Mouse (Mus musculus): ENCODE results near the gene Hsd17b7. TPM values are rescaled to one million over a fixed set of nuclear protein-coding genes. Genes with fewer than 3 reads are reported as not detected.

Gene Hsd17b7
- polyA plus RNA-seq, 1 experiment from 2014 or later: 21.5 TPM

- no peak for ATAC-seq (ENCODE audit: insufficient number of reproducible peaks, low FRiP score, low TSS enrichment, low read depth)
- Histone ChIP-seq H3K9ac (no peak overlapping the region), H3K4me2 (replicated peaks) (no peak overlapping the region), H3K4me3 (replicated peaks) (no peak overlapping the region), H3K27me3 (peaks cover 15% of the 10 kb centered on the region), H3K27ac (replicated peaks) (no peak overlapping the region), H3K4me1 (peaks cover 8% of the 10 kb centered on the region; the same call in 1 of the 2 replicates), H3K36me3 (no peaks in the 10 kb centered on the region), H3K9me3 (replicated peaks) (no peaks in the 10 kb centered on the region)
- 65% methylated on average over 9 of the region's 9 CpGs for WGBS
Measured at GRCm38 (mm10) chr1:169917115-169917796, 51.8 kb downstream of the Hsd17b7 start.

GRCm38 (mm10) chr1:169916659-169917058, 52.4 kb downstream of the Hsd17b7 start:
- Histone ChIP-seq H3K9me3 (replicated peaks) (no peaks in the 10 kb centered on the region), H3K4me3 (replicated peaks) (no peak overlapping the region), H3K36me3 (no peaks in the 10 kb centered on the region), H3K27ac (replicated peaks) (no peak overlapping the region), H3K4me1 (peaks cover 8% of the 10 kb centered on the region; the same call in 1 of the 2 replicates), H3K27me3 (peaks cover 15% of the 10 kb centered on the region), H3K9ac (no peak overlapping the region), H3K4me2 (replicated peaks) (no peak overlapping the region)
- peak; percentile 68; the same call in 1 of the 2 replicates for ATAC-seq (ENCODE audit: insufficient number of reproducible peaks, low FRiP score, low TSS enrichment, low read depth)
- 32% methylated on average over 7 of the region's 7 CpGs for WGBS

GRCm38 (mm10) chr1:169911526-169911925, 57.5 kb downstream of the Hsd17b7 start:
- 37% methylated on average over 6 of the region's 6 CpGs for WGBS
- H3K27me3 ChIP-seq: no peaks in the 10 kb centered on the region
- no peak overlapping the region for H3K4me2 ChIP-seq (replicated peaks)
- H3K4me3 ChIP-seq (replicated peaks): no peak overlapping the region
- no peak overlapping the region for H3K27ac ChIP-seq (replicated peaks)
- peaks cover 4% of the 10 kb centered on the region; the same call in 1 of the 2 replicates for H3K4me1 ChIP-seq
- H3K9ac ChIP-seq: no peak overlapping the region
- H3K9me3 ChIP-seq (replicated peaks): no peaks in the 10 kb centered on the region
- ATAC-seq (ENCODE audit: insufficient number of reproducible peaks, low FRiP score, low TSS enrichment, low read depth): no peak
- no peaks in the 10 kb centered on the region for H3K36me3 ChIP-seq

GRCm38 (mm10) chr1:169910751-169911150, 58.3 kb downstream of the Hsd17b7 start:
- Histone ChIP-seq H3K9ac (no peak overlapping the region), H3K9me3 (replicated peaks) (no peaks in the 10 kb centered on the region), H3K4me3 (replicated peaks) (no peak overlapping the region), H3K27ac (replicated peaks) (no peak overlapping the region), H3K36me3 (no peaks in the 10 kb centered on the region), H3K27me3 (no peaks in the 10 kb centered on the region), H3K4me2 (replicated peaks) (no peak overlapping the region), H3K4me1 (peaks cover 4% of the 10 kb centered on the region; the same call in 1 of the 2 replicates)
- ATAC-seq (ENCODE audit: insufficient number of reproducible peaks, low FRiP score, low TSS enrichment, low read depth): no peak
- WGBS: 70% methylated on average over 7 of the region's 7 CpGs

- Histone ChIP-seq H3K4me1 (peaks cover 4% of the 10 kb centered on the region; the same call in 1 of the 2 replicates), H3K9me3 (replicated peaks) (no peaks in the 10 kb centered on the region), H3K27me3 (no peaks in the 10 kb centered on the region), H3K27ac (replicated peaks) (no peak overlapping the region), H3K9ac (no peak overlapping the region), H3K4me3 (replicated peaks) (no peak overlapping the region), H3K36me3 (no peaks in the 10 kb centered on the region), H3K4me2 (replicated peaks) (no peak overlapping the region)
- 91% methylated on average over 6 of the region's 6 CpGs for WGBS
- no peak for ATAC-seq (ENCODE audit: insufficient number of reproducible peaks, low FRiP score, low TSS enrichment, low read depth)
Measured at GRCm38 (mm10) chr1:169909659-169910058, 59.4 kb downstream of the Hsd17b7 start.

GRCm38 (mm10) chr1:169909163-169909562, 59.9 kb downstream of the Hsd17b7 start:
- Histone ChIP-seq H3K36me3 (no peaks in the 10 kb centered on the region), H3K4me3 (replicated peaks) (no peak overlapping the region), H3K27ac (replicated peaks) (no peak overlapping the region), H3K4me1 (peaks cover 4% of the 10 kb centered on the region; the same call in 1 of the 2 replicates), H3K9ac (no peak overlapping the region), H3K9me3 (replicated peaks) (no peaks in the 10 kb centered on the region), H3K27me3 (no peaks in the 10 kb centered on the region), H3K4me2 (replicated peaks) (no peak overlapping the region)
- ATAC-seq (ENCODE audit: insufficient number of reproducible peaks, low FRiP score, low TSS enrichment, low read depth): no peak
- WGBS: 81% methylated on average over 5 of the region's 5 CpGs

GRCm38 (mm10) chr1:169900771-169901336, 68.2 kb downstream of the Hsd17b7 start:
- 71% methylated on average over 3 of the region's 3 CpGs for WGBS

More at GRCm38 (mm10) chr1:169900771-169901336, 68.2 kb downstream of the Hsd17b7 start:
- Histone ChIP-seq H3K9me3 (replicated peaks) (no peaks in the 10 kb centered on the region), H3K36me3 (no peaks in the 10 kb centered on the region), H3K27ac (replicated peaks) (no peak overlapping the region), H3K4me3 (replicated peaks) (no peak overlapping the region), H3K4me2 (replicated peaks) (no peak overlapping the region), H3K4me1 (no peaks in the 10 kb centered on the region), H3K27me3 (no peaks in the 10 kb centered on the region), H3K9ac (no peak overlapping the region)
- ATAC-seq (ENCODE audit: insufficient number of reproducible peaks, low FRiP score, low TSS enrichment, low read depth): no peak

Other genes with a start within 250 kb of the Hsd17b7 start
- 3.3 and 3.6 TPM in 2 replicates for gene Rgs4, start 221.6 kb downstream of the Hsd17b7 start, polyA plus RNA-seq (2015; fragmentation: Nextera tagmentation; extraction: Ambion mirVana)
- gene Ccdc190, start 40.6 kb downstream of the Hsd17b7 start, polyA plus RNA-seq (2015; fragmentation: Nextera tagmentation; extraction: Ambion mirVana): 0.60 and 0.71 TPM in 2 replicates
- 89.0 and 90.2 TPM in 2 replicates for gene Ddr2, start 141.5 kb upstream of the Hsd17b7 start, polyA plus RNA-seq (2015; fragmentation: Nextera tagmentation; extraction: Ambion mirVana)
- gene Uap1, start 205.7 kb upstream of the Hsd17b7 start, polyA plus RNA-seq (2015; fragmentation: Nextera tagmentation; extraction: Ambion mirVana): 68.4 and 70.9 TPM in 2 replicates
- 6.6 and 6.7 TPM in 2 replicates for gene Uhmk1, start 246.2 kb upstream of the Hsd17b7 start, polyA plus RNA-seq (2015; fragmentation: Nextera tagmentation; extraction: Ambion mirVana)